Mouse (Mus musculus) myocyte (in vitro differentiated cells): ENCODE measurements at regions not wholly inside any gene's neighbourhood (a gene's known extent, or its start where the extent isn't known, plus 50 kb on each side); places are given as distances from the start of the nearest gene placed in this dataset.

ENCODE experiments used
- MAX ChIP-seq: IDR thresholded peaks from one replicate; pipeline ENCODE4 v1.6.1; 2011; ENCODE audit warnings: low read depth, mild to moderate bottlenecking, control low read depth
- MYOD1 ChIP-seq, 3 experiments: IDR thresholded peaks; one replicate each; pipeline ENCODE4 v1.6.1; 2011; ENCODE audit warnings: control low read depth in 2 of 3, low read depth in 2 of 3, mild to moderate bottlenecking in 2 of 3, moderate library complexity in 1 of 3; ENCODE audit not compliant: insufficient read length in 2 of 3, control insufficient read depth in 1 of 3
- MYOG ChIP-seq, 3 experiments: IDR thresholded peaks; one replicate each; pipeline ENCODE4 v1.6.1; 2011; ENCODE audit warnings: control low read depth in 2 of 3, low read depth in 2 of 3, mild to moderate bottlenecking in 2 of 3; ENCODE audit not compliant: insufficient read length in 2 of 3, control insufficient read depth in 1 of 3, insufficient read depth in 1 of 3
- POLR2A ChIP-seq: IDR thresholded peaks from one replicate; pipeline ENCODE4 v1.6.1; 2011; ENCODE audit warnings: low read depth, mild to moderate bottlenecking, control low read depth, moderate library complexity; ENCODE audit not compliant: insufficient read length
- REST ChIP-seq: IDR thresholded peaks from one replicate; pipeline ENCODE4 v1.6.1; 2011; ENCODE audit warnings: mild to moderate bottlenecking, control low read depth, moderate library complexity; ENCODE audit not compliant: insufficient read depth, insufficient read length

DNA sequence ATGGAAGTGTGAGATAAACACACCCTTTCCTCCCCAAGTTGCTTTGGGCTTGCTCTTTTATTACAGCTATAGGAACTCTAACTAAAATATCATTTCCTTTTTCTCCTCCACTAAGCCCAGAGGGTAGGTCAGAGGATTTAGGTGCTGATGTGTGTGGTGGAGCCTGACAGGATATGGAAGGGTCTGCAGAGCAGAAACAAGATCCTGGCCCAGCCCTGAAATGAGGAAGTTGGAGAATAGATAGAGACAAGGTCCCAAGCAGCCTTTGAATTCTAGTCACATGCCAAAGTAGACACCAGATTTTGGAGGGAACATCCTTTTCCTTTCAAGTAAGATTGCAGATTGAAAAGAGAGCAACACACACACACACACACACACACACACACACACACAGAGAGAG, 132.4 kb downstream of the Bmp2 start:
- TF ChIP-seq POLR2A = no peak
- no peak for TF ChIP-seq MYOD1 (IDR thresholded peaks at IDR 0.05; ENCODE audit: control insufficient read depth in 1 of 3, insufficient read length in 2 of 3, low read depth in 2 of 3)
- no peak for TF ChIP-seq MYOG (IDR thresholded peaks at IDR 0.05; ENCODE audit: control insufficient read depth in 1 of 3, insufficient read depth in 1 of 3, insufficient read length in 2 of 3, low read depth in 2 of 3)
- no peak for TF ChIP-seq MAX
- TF ChIP-seq REST = no peak
